Mouse (Mus musculus) kidney, adult 2 months (tissue): ENCODE data around the gene Prkaa1. TPM values are rescaled to one million over a fixed set of nuclear protein-coding genes. Genes with fewer than 3 reads are reported as not detected.

ENCODE experiments used
- DNase-seq: peaks from one replicate; pipeline ENCODE4 v3.0.0; 2021
- H3K27ac ChIP-seq: fragments of 200-500 bp; 2 replicates; pipeline ENCODE4 v1.5.1; 2012; ENCODE audit warnings: low read depth, low read length, control low read depth, inconsistent platforms; ENCODE audit not compliant: insufficient read depth
- H3K27me3 ChIP-seq: fragments of 200-500 bp; replicated peaks from 2 replicates; pipeline ENCODE4 v1.6.1; 2012; ENCODE audit warnings: mild to moderate bottlenecking, moderate library complexity, low read length, inconsistent platforms; ENCODE audit not compliant: control insufficient read depth, insufficient read depth
- H3K36me3 ChIP-seq: fragments of 200-500 bp; 2 replicates; pipeline ENCODE4 v1.6.1; 2012; ENCODE audit warnings: mild to moderate bottlenecking, moderate library complexity, low read length, inconsistent platforms; ENCODE audit not compliant: control insufficient read depth, insufficient read depth
- H3K4me1 ChIP-seq: fragments of 200-500 bp; 2 replicates; pipeline ENCODE4 v1.6.1; 2011; ENCODE audit warnings: low read length; ENCODE audit not compliant: control insufficient read depth, insufficient read depth
- H3K4me3 ChIP-seq: fragments of 200-500 bp; 2 replicates; pipeline ENCODE4 v1.5.1; 2011; ENCODE audit warnings: mild to moderate bottlenecking, low read depth, low read length, control low read depth; ENCODE audit not compliant: insufficient read depth
- CTCF ChIP-seq: fragments of 200-500 bp; conservative IDR thresholded peaks from 2 replicates; pipeline ENCODE4 v1.5.1; 2011; ENCODE audit warnings: low read depth, mild to moderate bottlenecking, control low read depth, low read length, moderate library complexity, mixed read lengths; ENCODE audit not compliant: insufficient read depth, insufficient read length
- POLR2A ChIP-seq: fragments of 200-500 bp; IDR thresholded peaks from one replicate; pipeline ENCODE4 v1.6.1; 2011; ENCODE audit warnings: low read depth, low read length, control low read depth
- whole genome bisulfite sequencing: fragments of 180-500 bp; shearing (Covaris S2); methylation state at CpG from one replicate; pipeline ENCODE4 v1.1.7; 2018; 5-methylcytosine and 5-hydroxymethylcytosine counted together
- polyA plus RNA-seq: library from polyadenylated mRNA; depleted of rRNA; stranded (reverse); fragments of >200 nt; gene quantifications from 2 replicates; pipeline ENCODE4 v1.2.3, GENCODE M21; 2012; rRNA removed

Gene Prkaa1
- 5.3 and 6.5 TPM in 2 replicates for polyA plus RNA-seq

DNA sequence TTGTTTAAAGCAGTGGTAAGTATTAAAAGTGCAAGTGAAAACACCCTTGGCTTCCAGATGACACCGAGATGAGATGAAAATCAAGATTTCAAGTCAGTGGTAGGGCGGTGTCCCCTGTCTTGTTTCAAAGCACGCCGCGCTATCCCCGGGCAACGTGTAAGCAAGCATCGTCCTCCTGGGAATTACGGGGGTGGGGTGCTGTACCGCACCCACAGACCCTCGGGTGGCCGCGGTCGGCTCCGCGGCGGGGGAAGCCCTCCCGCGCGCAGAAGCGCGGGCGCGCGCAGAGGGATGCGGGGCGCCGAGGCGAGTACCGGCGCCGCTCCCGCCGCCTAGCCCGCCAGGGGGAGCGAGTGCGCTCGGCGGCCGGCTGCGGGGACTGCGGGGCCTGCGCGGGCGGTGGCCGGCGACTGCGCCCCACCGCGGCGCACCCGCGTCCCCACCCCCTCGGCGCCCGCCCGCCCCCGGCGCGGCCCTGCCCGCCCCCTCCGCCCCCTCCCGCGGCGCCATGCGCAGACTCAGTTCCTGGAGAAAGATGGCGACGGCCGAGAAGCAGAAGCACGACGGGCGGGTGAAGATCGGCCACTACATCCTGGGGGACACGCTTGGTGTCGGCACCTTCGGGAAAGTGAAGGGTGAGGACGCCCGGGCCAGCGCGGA is at the start of gene Prkaa1:
Gene Prkaa1 (plus strand): TSS at position 501 of the 660 bp plus-strand sequence.
- Histone ChIP-seq H3K27me3 (no peaks in the 10 kb centered on the region), H3K4me3 (peak within 1 kb of the TSS; percentile 92), H3K4me1 (no peaks in the 10 kb centered on the region; the same call in 1 of the 2 replicates), H3K36me3 (no peaks in the 10 kb centered on the region), H3K27ac (peak within 1 kb of the TSS; percentile 65)
- DNase-seq, result peak; percentile 74
- 1% methylated on average over 70 of the region's 80 CpGs for WGBS
- peak; percentile 37 for TF ChIP-seq CTCF
- peak; percentile 52 for TF ChIP-seq POLR2A

DNA sequence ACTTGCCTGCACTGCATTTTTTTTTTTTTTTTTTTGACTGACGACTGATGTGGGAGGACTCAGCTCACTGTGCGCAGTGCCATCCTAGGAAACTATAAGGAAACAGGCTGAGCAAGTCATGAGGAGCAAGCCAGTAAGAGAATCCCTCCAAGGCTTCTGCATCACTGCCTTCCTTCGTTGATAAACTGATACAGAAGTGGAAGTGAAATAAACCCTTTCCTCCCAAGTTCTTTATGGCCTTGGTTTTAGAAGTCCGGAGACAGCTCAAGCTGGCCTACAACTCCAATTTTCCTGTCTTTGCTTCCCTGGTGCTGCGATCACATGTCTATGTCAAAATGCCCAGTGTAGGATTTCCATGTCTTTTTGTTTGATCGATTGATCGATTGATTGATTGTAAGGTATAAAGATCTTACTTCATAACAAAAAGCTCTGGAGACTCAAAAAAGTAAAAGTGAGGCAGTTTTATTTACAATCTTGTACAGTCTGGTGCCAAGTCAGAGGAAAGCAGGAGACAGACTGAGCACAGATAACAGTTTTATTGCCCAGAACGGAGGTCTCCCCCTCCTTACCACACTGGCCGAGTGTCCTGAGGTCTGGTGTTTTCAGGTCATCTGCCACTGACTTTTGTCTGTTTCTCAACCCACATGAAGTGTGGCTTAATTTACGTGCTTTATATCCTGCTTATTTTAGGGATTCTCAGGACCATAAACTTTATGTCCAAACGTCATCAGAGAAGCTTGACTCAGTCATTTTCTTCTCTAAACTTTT is 47.9 kb upstream of the Prkaa1 start:
- Histone ChIP-seq H3K27me3 (no peaks in the 10 kb centered on the region), H3K4me1 (no peaks in the 10 kb centered on the region), H3K36me3 (no peaks in the 10 kb centered on the region; the same call in none of the 2 replicates), H3K27ac (no peak overlapping the region), H3K4me3 (no peak overlapping the region)
- WGBS, result 44% methylated on average over 11 of the region's 11 CpGs
- DNase-seq, result no peak
- TF ChIP-seq POLR2A, result no peak
- no peak for TF ChIP-seq CTCF

DNA sequence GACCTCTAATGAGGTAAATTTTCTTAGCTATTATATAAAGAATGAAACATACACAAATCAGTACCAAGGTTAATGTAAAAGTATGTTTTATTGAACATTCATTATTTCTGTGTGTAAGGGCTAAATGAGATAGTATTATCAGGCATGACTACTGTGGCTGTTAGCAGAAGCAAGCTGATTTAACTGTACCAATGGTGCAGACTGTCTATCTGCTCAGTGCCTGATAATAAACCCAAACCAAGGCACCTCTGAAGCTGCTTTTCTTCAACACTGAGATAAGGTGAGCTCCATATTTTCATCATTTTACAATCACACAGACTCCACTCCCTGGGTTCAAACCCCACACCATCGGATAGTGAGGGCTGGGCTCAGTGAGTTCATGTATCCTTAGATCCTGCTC is 46.3 kb upstream of the Prkaa1 start:
- no peak for DNase-seq
- no peaks in the 10 kb centered on the region for H3K27me3 ChIP-seq
- H3K4me1 ChIP-seq, result no peaks in the 10 kb centered on the region
- H3K36me3 ChIP-seq, result no peaks in the 10 kb centered on the region; the same call in none of the 2 replicates
- no peak overlapping the region for H3K4me3 ChIP-seq
- TF ChIP-seq POLR2A (no peak), CTCF (no peak)
- no peak overlapping the region for H3K27ac ChIP-seq
- WGBS, result 100% methylated on average over 1 of the region's 1 CpGs

DNA sequence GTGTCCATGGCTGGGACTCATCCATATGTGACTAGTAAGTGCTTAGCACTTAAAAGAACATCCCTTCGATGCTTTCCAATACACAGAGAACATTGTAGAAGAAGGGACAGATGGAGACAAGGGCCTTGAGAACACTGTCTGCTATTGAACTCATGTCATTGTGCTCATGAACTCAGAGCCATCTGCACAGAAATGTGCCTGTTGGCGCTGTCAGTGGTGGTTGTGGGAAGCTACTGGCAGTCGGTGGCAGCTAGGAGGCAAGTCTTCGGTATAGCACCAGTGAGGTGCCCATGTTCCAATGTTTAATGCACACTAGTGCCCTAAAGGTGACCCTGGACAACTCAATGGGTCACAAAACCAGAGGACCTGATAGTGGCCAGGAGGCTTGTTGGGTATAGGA is 41.3 kb upstream of the Prkaa1 start:
- Histone ChIP-seq H3K4me3 (no peak overlapping the region), H3K27me3 (no peaks in the 10 kb centered on the region), H3K4me1 (no peaks in the 10 kb centered on the region), H3K27ac (no peak overlapping the region), H3K36me3 (no peaks in the 10 kb centered on the region; the same call in none of the 2 replicates)
- 94% methylated on average over 4 of the region's 4 CpGs for WGBS
- no peak for DNase-seq
- TF ChIP-seq CTCF (no peak), POLR2A (no peak)

DNA sequence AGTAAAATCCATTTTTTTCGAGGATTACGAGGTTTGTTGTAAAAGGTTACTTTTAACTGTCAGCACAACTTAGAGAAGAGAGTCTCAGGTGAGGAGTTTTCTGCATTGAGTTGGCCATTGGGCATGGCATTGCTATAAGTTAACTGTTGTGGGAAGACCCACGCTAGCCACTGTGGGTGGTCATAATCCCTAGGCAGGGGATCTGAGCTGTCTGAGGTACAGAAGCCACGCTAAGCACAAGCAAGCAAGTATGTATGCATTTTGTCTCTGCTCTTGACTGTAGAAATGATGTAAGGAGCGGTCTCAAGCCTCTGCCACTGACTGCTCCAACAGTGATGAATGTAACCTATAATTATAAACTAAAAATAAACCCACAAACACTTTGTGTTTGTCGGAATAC is 37.8 kb upstream of the Prkaa1 start:
- no peaks in the 10 kb centered on the region for H3K27me3 ChIP-seq
- no peaks in the 10 kb centered on the region for H3K36me3 ChIP-seq
- no peaks in the 10 kb centered on the region for H3K4me1 ChIP-seq
- DNase-seq, result no peak
- TF ChIP-seq POLR2A (no peak), CTCF (no peak)
- WGBS, result 84% methylated on average over 6 of the region's 6 CpGs
- H3K4me3 ChIP-seq, result no peak overlapping the region
- H3K27ac ChIP-seq, result no peak overlapping the region

DNA sequence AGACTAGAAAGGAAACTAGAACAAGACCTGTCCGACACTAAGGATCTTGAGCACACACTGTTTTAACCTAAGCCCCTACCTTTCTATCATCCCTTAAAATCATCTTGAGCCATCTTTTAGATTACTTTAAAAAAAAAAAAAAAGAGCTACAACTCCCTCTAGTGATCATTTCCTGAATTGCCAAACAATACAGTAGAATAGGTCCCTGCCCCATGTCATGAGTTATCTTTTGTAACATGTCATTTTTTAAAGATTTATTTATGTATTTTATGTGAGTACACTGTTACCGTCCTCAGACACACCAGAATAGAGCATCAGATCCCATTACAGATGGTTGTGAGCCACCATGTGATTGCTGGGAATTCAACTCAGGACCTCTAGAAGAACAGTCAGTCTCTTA is 37.4 kb upstream of the Prkaa1 start:
- H3K36me3 ChIP-seq, result no peaks in the 10 kb centered on the region
- TF ChIP-seq CTCF (no peak), POLR2A (no peak)
- DNase-seq, result peak; percentile 32
- no peak overlapping the region for H3K27ac ChIP-seq
- no peak overlapping the region for H3K4me3 ChIP-seq
- WGBS, result 34% methylated on average over 2 of the region's 2 CpGs
- no peaks in the 10 kb centered on the region for H3K27me3 ChIP-seq
- no peaks in the 10 kb centered on the region for H3K4me1 ChIP-seq
